Mouse (Mus musculus): Measurements from ENCODE around the gene 4931406C07Rik.

GRCm38 (mm10) chr9:15309425-15309824, 3.2 kb upstream of the 4931406C07Rik start:
- TF ChIP-seq CTCF (IDR thresholded peaks at IDR 0.05; ENCODE audit: borderline replicate concordance, control insufficient read depth, extremely low read depth, insufficient read depth, low read length, poor library complexity), result no peak
- TF ChIP-seq POLR2A (IDR thresholded peaks at IDR 0.05; ENCODE audit: control insufficient read depth, extremely low read depth, insufficient read depth, low read length, poor library complexity), result no peak
